Mouse (Mus musculus) embryo, embryonic 9.5 days (tissue): Measurements from ENCODE around the gene Tspan3.

ENCODE experiments used
- DNase-seq: peaks from one replicate; pipeline ENCODE4 v3.0.0-alpha.2; 2017; ENCODE audit errors: extremely low spot score

The Tspan3 gene

GRCm38 (mm10) chr9:56165377-56165776 lies at the start of gene Tspan3:
Tspan3 (minus strand) TSS chr9:56165477.
- no peak for DNase-seq

- DNase-seq, result peak; percentile 63
These were observed 48.4 kb upstream of the Tspan3 start for GRCm38 (mm10) chr9:56213451-56214291.

- DNase-seq, result no peak
These were observed 43.5 kb upstream of the Tspan3 start for GRCm38 (mm10) chr9:56208817-56209216.

GRCm38 (mm10) chr9:56207516-56207915 lies 42.2 kb upstream of the Tspan3 start:
- no peak for DNase-seq

- no peak for DNase-seq
These were observed 41.8 kb upstream of the Tspan3 start for GRCm38 (mm10) chr9:56207083-56207482.

- DNase-seq, result no peak
These were observed 40.1 kb upstream of the Tspan3 start for GRCm38 (mm10) chr9:56205336-56205735.

GRCm38 (mm10) chr9:56204316-56204715 lies 39.0 kb upstream of the Tspan3 start:
- DNase-seq, result no peak

GRCm38 (mm10) chr9:56200645-56201314 lies 35.5 kb upstream of the Tspan3 start:
- DNase-seq, result peak; percentile 89

- no peak for DNase-seq
These were observed 34.9 kb upstream of the Tspan3 start for GRCm38 (mm10) chr9:56200200-56200599.

- no peak for DNase-seq
These were observed 31.6 kb upstream of the Tspan3 start for GRCm38 (mm10) chr9:56196921-56197320.

- no peak for DNase-seq
These were observed 29.9 kb upstream of the Tspan3 start for GRCm38 (mm10) chr9:56195193-56195592.

GRCm38 (mm10) chr9:56191498-56192455 lies 26.5 kb upstream of the Tspan3 start:
- no peak for DNase-seq

GRCm38 (mm10) chr9:56180118-56180781 lies 15.0 kb upstream of the Tspan3 start:
- DNase-seq, result no peak

- DNase-seq, result no peak
These were observed 14.3 kb upstream of the Tspan3 start for GRCm38 (mm10) chr9:56179416-56180117.

- DNase-seq, result no peak
These were observed 12.1 kb upstream of the Tspan3 start for GRCm38 (mm10) chr9:56177354-56177753.

- no peak for DNase-seq
These were observed 10.0 kb upstream of the Tspan3 start for GRCm38 (mm10) chr9:56175316-56175715.

- DNase-seq, result no peak
These were observed 2.4 kb upstream of the Tspan3 start for GRCm38 (mm10) chr9:56167690-56168089.

- DNase-seq, result no peak
These were observed 884 bp upstream of the Tspan3 start for GRCm38 (mm10) chr9:56166161-56166560.

GRCm38 (mm10) chr9:56160341-56161141 lies 4.7 kb downstream of the Tspan3 start:
- DNase-seq, result peak; percentile 88

- DNase-seq, result no peak
These were observed 5.8 kb downstream of the Tspan3 start for GRCm38 (mm10) chr9:56159456-56159855.
